Mouse (Mus musculus) embryonic facial prominence, embryonic 10.5 days (tissue): ENCODE data around the gene Lix1l. TPM values are rescaled to one million over a fixed set of nuclear protein-coding genes. Genes with fewer than 3 reads are reported as not detected.
A peak's percentile ranks its signal among the peaks of the same experiment; 100 is the strongest.

Experiments used
- DNase-seq: peaks from one replicate; pipeline ENCODE4 v3.0.0-alpha.2; 2017; ENCODE audit warnings: low spot score
- H3K27ac ChIP-seq: fragments of 300-500 bp; sonication (generic); replicated peaks from 2 replicates; pipeline ENCODE4 v1.5.1; 2016; ENCODE audit warnings: mild to moderate bottlenecking
- H3K27me3 ChIP-seq: fragments of 300-500 bp; sonication (generic); replicated peaks from 2 replicates; pipeline ENCODE4 v1.6.1; 2016; ENCODE audit warnings: low read depth, mild to moderate bottlenecking; ENCODE audit not compliant: poor library complexity, severe bottlenecking
- H3K36me3 ChIP-seq: fragments of 300-500 bp; sonication (generic); replicated peaks from 2 replicates; pipeline ENCODE4 v1.6.1; 2016; ENCODE audit warnings: mild to moderate bottlenecking, moderate library complexity
- H3K4me1 ChIP-seq: fragments of 300-500 bp; sonication (generic); 2 replicates; pipeline ENCODE4 v1.6.1; 2016
- H3K4me3 ChIP-seq: fragments of 300-500 bp; sonication (generic); 2 replicates; pipeline ENCODE4 v1.5.1; 2016; ENCODE audit warnings: mild to moderate bottlenecking, moderate library complexity
- H3K9me3 ChIP-seq: fragments of 300-500 bp; sonication (generic); 2 replicates; pipeline ENCODE4 v1.6.1; 2016; ENCODE audit warnings: mild to moderate bottlenecking
- WGBS: fragments of 180-500 bp; shearing (Covaris S2); methylation state at CpG from one replicate; pipeline ENCODE4 v1.1.7; 2016; 5-methylcytosine and 5-hydroxymethylcytosine counted together
- polyA plus RNA-seq: library from polyadenylated mRNA; unstranded; fragments of >200 nt; fragmentation: Nextera tagmentation; extraction: Ambion mirVana; gene quantifications from 2 replicates; pipeline ENCODE4 v1.2.1, GENCODE M21; 2016

The Lix1l gene
- polyA plus RNA-seq, 1 experiment from 2014 or later, result 5.6 TPM

- Histone ChIP-seq H3K4me1 (peaks cover 43% of the 10 kb centered on the region), H3K9me3 (no peaks in the 10 kb centered on the region), H3K4me3 (peak overlapping the region; percentile 48), H3K27me3 (peaks cover 19% of the 10 kb centered on the region), H3K36me3 (no peaks in the 10 kb centered on the region), H3K27ac (peak overlapping the region; percentile 30; the same call in 1 of the 2 replicates)
- WGBS, result 12% methylated on average over 16 of the region's 16 CpGs
- peak; percentile 93 for DNase-seq
These were observed 21.0 kb upstream of the Lix1l start for GRCm38 (mm10) chr3:96579885-96580454.

- 40% methylated on average over 6 of the region's 6 CpGs for WGBS
- H3K36me3 ChIP-seq, result no peaks in the 10 kb centered on the region
- no peak for DNase-seq
- H3K4me3 ChIP-seq, result no peak overlapping the region
- H3K4me1 ChIP-seq, result peaks cover 34% of the 10 kb centered on the region
- H3K27ac ChIP-seq, result no peak overlapping the region
- no peaks in the 10 kb centered on the region for H3K9me3 ChIP-seq
- peaks cover 19% of the 10 kb centered on the region for H3K27me3 ChIP-seq
These were observed 19.8 kb upstream of the Lix1l start for GRCm38 (mm10) chr3:96581141-96581540.

GRCm38 (mm10) chr3:96581771-96582515 lies 19.0 kb upstream of the Lix1l start:
- 83% methylated on average over 16 of the region's 16 CpGs for WGBS
- no peak for DNase-seq
- no peak overlapping the region; the same call in 1 of the 2 replicates for H3K4me3 ChIP-seq
- H3K27ac ChIP-seq, result no peak overlapping the region
- H3K36me3 ChIP-seq, result no peaks in the 10 kb centered on the region
- H3K27me3 ChIP-seq, result peaks cover 19% of the 10 kb centered on the region
- H3K4me1 ChIP-seq, result peaks cover 27% of the 10 kb centered on the region
- H3K9me3 ChIP-seq, result no peaks in the 10 kb centered on the region

DNA sequence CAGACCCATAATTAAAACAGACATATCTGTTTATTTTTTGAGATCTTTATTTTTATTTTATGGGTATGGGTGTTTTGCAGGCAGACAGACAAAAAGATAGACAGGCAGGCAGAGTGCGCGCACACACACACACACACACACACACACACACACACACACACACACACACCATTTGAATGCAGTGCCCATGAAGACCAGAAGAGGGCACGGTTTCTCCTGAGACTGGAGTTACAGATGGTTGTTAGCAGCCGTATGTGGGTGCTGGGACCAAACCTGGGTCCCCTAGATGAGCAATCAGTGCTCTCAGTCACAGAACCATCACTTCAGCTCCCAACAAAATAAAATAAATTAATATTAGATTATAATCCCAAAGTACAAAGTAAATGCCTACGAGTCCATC lies 17.6 kb upstream of the Lix1l start:
- no peak for DNase-seq
- H3K36me3 ChIP-seq, result no peaks in the 10 kb centered on the region
- 0 out of 2 replicates have a peak, but pooled peaks cover 5% of the 10 kb centered on the region for H3K9me3 ChIP-seq
- peaks cover 19% of the 10 kb centered on the region for H3K27me3 ChIP-seq
- no peak overlapping the region for H3K4me3 ChIP-seq
- no peak overlapping the region for H3K27ac ChIP-seq
- H3K4me1 ChIP-seq, result peaks cover 20% of the 10 kb centered on the region
- 86% methylated on average over 5 of the region's 5 CpGs for WGBS

DNA sequence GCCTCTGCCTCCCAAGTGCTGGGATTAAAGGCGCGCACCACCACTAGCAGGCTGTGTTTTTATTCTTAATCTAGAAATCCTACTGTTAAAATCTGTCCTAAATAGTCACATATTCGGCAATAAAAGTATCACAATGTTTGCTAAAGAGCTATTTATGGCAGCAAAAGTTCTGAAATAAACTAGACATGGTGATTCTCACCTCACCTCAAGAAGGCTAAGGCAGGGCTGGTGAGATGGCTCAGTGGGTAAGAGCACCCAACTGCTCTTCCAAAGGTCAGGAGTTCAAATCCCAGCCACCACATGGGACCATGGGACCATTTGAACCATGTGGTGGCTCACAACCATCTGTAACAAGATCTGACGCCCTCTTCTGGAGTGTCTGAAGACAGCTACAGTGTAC lies 10.3 kb upstream of the Lix1l start:
- Histone ChIP-seq H3K4me3 (no peak overlapping the region), H3K27ac (no peak overlapping the region), H3K36me3 (no peaks in the 10 kb centered on the region), H3K9me3 (0 out of 2 replicates have a peak, but pooled peaks cover 5% of the 10 kb centered on the region), H3K4me1 (peaks cover 26% of the 10 kb centered on the region), H3K27me3 (peaks cover 22% of the 10 kb centered on the region)
- no peak for DNase-seq
- WGBS, result 81% methylated on average over 4 of the region's 4 CpGs

- Histone ChIP-seq H3K36me3 (no peaks in the 10 kb centered on the region), H3K4me1 (peaks cover 48% of the 10 kb centered on the region), H3K4me3 (peak overlapping the region; percentile 73), H3K27ac (peak overlapping the region; percentile 92), H3K9me3 (no peaks in the 10 kb centered on the region), H3K27me3 (peaks cover 47% of the 10 kb centered on the region)
- WGBS, result 1% methylated on average over 10 of the region's 10 CpGs
- peak; percentile 27 for DNase-seq
These were observed 7.6 kb upstream of the Lix1l start for GRCm38 (mm10) chr3:96593374-96593773.

DNA sequence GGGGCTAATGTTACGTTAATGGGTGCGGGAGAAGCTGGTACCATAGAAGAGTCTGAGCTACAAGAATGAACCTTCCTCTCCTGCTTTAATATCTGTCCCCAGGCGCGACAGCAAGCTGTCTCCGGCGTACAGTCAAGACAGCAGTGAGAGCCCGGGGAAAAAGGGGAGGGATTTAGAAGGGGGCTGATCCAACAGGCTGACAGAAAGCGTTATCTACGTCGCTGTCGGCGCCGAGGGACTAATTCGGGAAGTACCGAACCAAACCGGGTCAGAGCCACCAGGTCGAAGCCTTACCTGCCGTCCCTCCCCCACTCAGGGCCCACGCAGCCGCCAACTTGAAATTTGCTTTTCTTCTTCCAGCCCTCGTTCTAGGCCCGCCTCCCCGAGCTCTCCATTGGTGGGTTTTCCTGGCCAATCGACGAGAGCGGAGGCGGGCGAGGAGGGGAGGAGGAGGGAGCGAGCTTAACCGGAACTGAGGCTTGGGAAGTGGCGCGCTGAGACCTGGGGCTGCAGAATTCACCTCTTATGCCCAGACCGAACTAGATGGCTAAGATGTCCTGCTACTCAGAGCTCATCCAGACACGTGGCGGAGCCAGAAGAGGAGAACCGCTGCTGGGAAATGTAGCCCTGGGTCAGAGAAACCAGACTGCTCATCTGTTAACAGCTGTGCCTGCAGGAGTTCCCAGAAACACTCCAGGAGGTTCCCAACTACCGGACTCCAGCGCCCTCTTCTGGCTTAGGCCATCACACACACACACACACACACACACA lies 7.0 kb upstream of the Lix1l start, which contains the start of gene Polr3gl:
Gene Polr3gl, minus strand, starts transcription at position 392 of the 771 bp plus-strand sequence.
- peak; percentile 95 for DNase-seq
- peaks cover 54% of the 10 kb centered on the region for H3K4me1 ChIP-seq
- H3K27me3 ChIP-seq, result peaks cover 53% of the 10 kb centered on the region
- H3K27ac ChIP-seq, result peak within 1 kb of the TSS; percentile 92
- under 1% methylated on average over 38 of the region's 38 CpGs for whole genome bisulfite sequencing
- no peaks in the 10 kb centered on the region for H3K9me3 ChIP-seq
- no peaks in the 10 kb centered on the region for H3K36me3 ChIP-seq
- H3K4me3 ChIP-seq, result peak within 1 kb of the TSS; percentile 73

DNA sequence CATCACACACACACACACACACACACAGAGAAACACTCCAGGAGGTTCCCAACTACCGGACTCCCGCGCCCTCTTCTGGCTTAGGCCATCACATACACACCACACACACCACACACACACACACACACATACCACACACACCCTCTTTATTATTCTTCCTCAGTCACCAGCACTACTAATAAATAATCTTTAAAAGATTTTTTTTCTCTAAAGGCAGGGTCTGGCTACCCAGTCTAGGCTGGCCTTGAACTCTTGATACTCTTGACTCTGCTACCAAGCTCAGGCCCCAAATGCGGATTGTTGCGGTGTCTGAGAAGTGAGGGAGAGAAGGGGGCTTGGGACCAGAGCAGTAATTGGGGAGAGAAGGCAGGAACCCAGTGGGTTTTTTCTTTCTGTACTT lies 6.1 kb upstream of the Lix1l start:
- Histone ChIP-seq H3K27me3 (peaks cover 62% of the 10 kb centered on the region), H3K4me3 (no peak overlapping the region), H3K36me3 (no peaks in the 10 kb centered on the region), H3K27ac (no peak overlapping the region), H3K9me3 (no peaks in the 10 kb centered on the region), H3K4me1 (peaks cover 59% of the 10 kb centered on the region)
- 75% methylated on average over 5 of the region's 5 CpGs for WGBS
- DNase-seq, result peak; percentile 8

GRCm38 (mm10) chr3:96595661-96596060 lies 5.3 kb upstream of the Lix1l start:
- DNase-seq, result no peak
- no peak overlapping the region for H3K27ac ChIP-seq
- H3K4me3 ChIP-seq, result peak overlapping the region; percentile 59
- 20% methylated on average over 6 of the region's 6 CpGs for WGBS
- H3K27me3 ChIP-seq, result peaks cover 65% of the 10 kb centered on the region
- no peaks in the 10 kb centered on the region for H3K9me3 ChIP-seq
- peaks cover 67% of the 10 kb centered on the region for H3K4me1 ChIP-seq
- no peaks in the 10 kb centered on the region for H3K36me3 ChIP-seq

DNA sequence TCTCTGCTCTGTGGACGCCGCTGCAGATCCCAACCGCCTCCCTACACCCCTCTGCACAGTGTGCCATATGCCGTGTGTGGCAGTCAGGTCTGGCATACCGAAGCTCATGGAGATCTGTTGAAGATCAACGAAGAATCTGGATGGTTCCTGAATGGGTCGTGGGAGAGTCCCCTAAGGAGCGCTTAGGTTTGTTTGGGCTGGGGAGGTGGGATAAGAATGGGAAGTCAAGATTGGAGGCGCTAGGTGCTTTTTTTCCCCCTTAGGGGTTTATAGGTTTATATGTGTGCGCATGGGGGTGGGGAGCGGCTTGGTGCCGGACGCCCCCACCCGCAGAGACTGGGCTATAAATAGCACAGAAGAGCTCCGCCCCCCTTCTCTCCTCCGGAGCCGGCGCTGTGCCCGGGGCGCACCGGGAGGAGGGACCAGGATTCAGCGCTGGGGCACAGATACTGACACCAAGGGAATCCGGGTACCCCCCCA lies 4.7 kb upstream of the Lix1l start, which contains the start of gene Ankrd34a:
Gene Ankrd34a, plus strand, starts transcription at position 409 of the 480 bp plus-strand sequence.
- Histone ChIP-seq H3K4me3 (peak within 1 kb of the TSS; percentile 59), H3K4me1 (peaks cover 71% of the 10 kb centered on the region), H3K27ac (peak within 1 kb of the TSS; percentile 81), H3K27me3 (peaks cover 65% of the 10 kb centered on the region), H3K36me3 (no peaks in the 10 kb centered on the region), H3K9me3 (no peaks in the 10 kb centered on the region)
- peak; percentile 39 for DNase-seq
- under 1% methylated on average over 23 of the region's 23 CpGs for WGBS

- Histone ChIP-seq H3K36me3 (no peaks in the 10 kb centered on the region), H3K4me1 (peaks cover 77% of the 10 kb centered on the region), H3K9me3 (no peaks in the 10 kb centered on the region), H3K27me3 (peaks cover 65% of the 10 kb centered on the region), H3K4me3 (peak overlapping the region; percentile 59), H3K27ac (peak overlapping the region; percentile 81; the same call in 1 of the 2 replicates)
- WGBS, result 1% methylated on average over 9 of the region's 12 CpGs
- DNase-seq, result peak; percentile 21
These were observed 4.1 kb upstream of the Lix1l start for GRCm38 (mm10) chr3:96596855-96597254.

GRCm38 (mm10) chr3:96597435-96597891 lies 3.5 kb upstream of the Lix1l start:
- peak overlapping the region; percentile 59 for H3K4me3 ChIP-seq
- DNase-seq, result peak; percentile 67
- no peaks in the 10 kb centered on the region for H3K36me3 ChIP-seq
- H3K9me3 ChIP-seq, result no peaks in the 10 kb centered on the region
- H3K27ac ChIP-seq, result peak overlapping the region; percentile 81
- WGBS, result under 1% methylated on average over 40 of the region's 40 CpGs
- H3K4me1 ChIP-seq, result peaks cover 80% of the 10 kb centered on the region
- peaks cover 59% of the 10 kb centered on the region for H3K27me3 ChIP-seq
